Mouse (Mus musculus) ovary, postnatal 14 days (tissue): Measurements from ENCODE around the gene Nfx1.
A peak's percentile ranks its signal among the peaks of the same experiment; 100 is the strongest.

Experiments used
- DNase-seq: peaks from one replicate; pipeline ENCODE4 v3.0.0; 2022; ENCODE audit warnings: low spot score

The Nfx1 gene

GRCm38 (mm10) chr4:41047524-41048271 is 77.0 kb downstream of the Nfx1 start, which contains the start of gene Aqp7:
Gene Aqp7 (minus strand): TSS chr4:41048139.
- DNase-seq, result no peak

- no peak for DNase-seq
These were observed 78.2 kb downstream of the Nfx1 start for GRCm38 (mm10) chr4:41048926-41049325.

- peak; percentile 85 for DNase-seq
These were observed 80.3 kb downstream of the Nfx1 start for GRCm38 (mm10) chr4:41050726-41051675.

DNA sequence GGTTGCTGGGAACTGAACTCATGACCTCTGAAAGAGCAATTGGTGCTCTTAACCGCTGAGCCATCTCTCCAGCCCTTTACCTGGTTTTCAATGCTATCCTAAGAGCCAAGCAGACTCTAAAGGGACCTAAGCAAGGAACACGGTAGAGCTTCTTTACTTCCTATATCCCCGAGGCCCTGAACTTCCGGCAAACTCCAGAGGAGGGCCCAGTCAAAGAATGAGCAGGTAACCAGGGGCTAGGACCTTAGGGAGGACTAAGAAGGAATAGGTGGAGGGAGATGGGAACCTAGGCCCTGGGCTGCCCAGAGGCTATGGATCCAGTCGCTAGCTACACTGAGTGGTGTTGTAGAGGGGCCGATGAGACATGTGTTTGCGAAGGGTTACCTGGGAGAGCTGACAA is 81.1 kb downstream of the Nfx1 start:
- DNase-seq, result no peak

DNA sequence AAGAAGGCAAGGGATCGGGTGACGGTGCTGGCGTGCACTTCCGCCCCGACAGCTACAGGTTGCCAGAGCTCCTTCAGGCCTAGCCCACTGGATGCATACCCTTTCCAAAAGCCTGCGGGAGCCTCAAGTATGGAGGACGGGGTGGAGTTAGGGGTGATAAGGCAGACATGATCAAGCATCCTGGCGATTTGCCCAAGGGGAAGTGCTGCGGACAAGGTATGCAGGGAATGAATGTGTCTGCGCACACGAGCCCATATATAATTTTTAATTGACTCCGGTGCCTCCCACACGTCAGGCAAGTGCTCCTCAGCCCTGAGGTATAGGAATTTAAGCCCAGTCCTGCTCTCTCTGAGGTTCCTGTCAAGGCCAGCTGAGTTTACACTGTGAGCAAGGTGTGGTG is 84.4 kb downstream of the Nfx1 start:
- DNase-seq, result no peak

DNA sequence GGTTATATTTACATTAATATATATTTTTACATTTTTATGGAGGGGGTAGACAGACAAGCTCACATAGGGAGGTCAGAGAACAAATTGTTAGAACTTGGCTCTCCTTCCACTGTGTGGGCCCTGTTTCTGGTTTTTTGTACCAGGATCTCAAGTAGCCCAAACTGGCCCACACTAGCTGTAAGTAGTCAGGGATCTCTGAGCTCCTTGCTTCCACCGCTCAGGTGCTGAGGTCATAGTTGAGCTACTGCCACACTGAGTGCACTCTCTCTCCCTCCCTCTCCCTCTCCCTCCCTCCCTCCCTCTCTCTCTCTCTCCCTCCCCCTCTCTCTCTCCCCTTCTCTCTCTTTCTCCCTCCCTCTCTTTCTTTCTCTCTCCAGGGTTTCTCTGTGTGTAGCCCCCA is 85.5 kb downstream of the Nfx1 start:
- DNase-seq, result no peak

- no peak for DNase-seq
These were observed 86.1 kb downstream of the Nfx1 start for GRCm38 (mm10) chr4:41056742-41057332.

DNA sequence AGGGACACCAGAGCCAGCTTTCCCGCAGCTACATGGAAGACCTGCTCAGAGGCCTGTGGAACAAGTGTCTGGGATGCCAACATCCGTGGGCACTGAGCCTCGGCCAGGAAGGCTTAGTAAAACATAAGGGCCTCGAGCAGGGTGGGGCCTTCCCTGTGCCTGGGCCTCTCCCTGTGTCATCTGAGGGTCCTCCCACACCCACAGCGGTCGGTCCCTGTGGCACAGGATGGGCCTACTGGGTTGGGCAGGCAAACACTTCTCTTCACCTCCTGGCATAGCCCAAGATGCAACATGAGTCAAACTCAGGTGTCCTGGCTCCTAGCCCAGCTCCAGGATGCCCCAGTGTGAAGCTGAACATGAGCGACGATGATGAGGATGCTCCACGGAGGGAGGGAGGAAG is 86.7 kb downstream of the Nfx1 start:
- DNase-seq, result no peak

DNA sequence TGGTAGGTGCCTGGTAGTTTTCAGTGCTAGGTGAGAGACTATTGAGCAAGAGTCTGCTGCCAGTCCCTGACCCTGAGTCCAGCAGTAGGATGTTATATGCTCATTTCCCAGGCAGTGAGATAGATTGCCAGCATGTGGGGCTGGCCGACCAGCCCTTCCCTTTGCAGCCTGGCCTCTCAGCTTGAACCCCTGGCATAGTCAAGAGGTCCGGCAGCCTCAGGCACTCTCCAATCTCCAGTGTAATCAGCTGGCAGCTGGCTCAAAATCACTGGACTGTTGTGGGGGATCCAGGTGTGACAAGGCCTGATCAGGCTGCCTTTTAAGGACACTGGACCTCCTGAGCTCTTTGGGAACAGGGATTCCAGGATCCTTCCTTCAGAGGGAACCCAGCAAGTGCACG is 92.6 kb downstream of the Nfx1 start:
- no peak for DNase-seq

GRCm38 (mm10) chr4:41063894-41064673 is 93.4 kb downstream of the Nfx1 start:
- no peak for DNase-seq

GRCm38 (mm10) chr4:41065196-41065595 is 94.5 kb downstream of the Nfx1 start:
- no peak for DNase-seq

GRCm38 (mm10) chr4:41071500-41072429 is 101.1 kb downstream of the Nfx1 start:
- DNase-seq, result no peak

- DNase-seq, result no peak
These were observed 102.5 kb downstream of the Nfx1 start for GRCm38 (mm10) chr4:41073008-41073817.

GRCm38 (mm10) chr4:41074461-41074860 is 103.8 kb downstream of the Nfx1 start:
- DNase-seq, result no peak
